Mouse (Mus musculus): ENCODE results near the gene Kdr. TPM values are rescaled to one million over a fixed set of nuclear protein-coding genes. Genes with fewer than 3 reads are reported as not detected.
A peak's percentile ranks its signal among the peaks of the same experiment; 100 is the strongest.

The Kdr gene
- polyA plus RNA-seq, 1 experiment from 2014 or later = 44.3 TPM

DNA sequence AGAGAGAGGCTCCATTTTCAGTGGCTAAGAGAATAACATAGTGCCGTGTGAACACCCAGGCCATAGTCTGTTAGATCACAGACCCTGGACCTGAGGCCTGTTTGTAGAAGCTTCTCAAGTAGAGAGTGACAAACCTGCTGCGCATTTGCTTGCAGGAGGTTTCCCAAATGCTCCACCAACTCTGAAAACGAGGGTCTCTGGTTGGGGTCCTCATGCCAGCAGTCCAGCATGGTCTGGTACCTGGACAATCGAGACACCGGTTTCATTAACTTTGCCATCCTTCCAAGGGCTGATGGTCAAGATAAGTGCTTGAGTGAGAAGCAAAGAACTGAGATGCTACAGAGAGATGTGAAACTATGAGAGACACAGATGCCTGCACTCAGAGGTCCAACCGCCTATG, 35.0 kb downstream of the Kdr start:
- Histone ChIP-seq H3K4me1 (ENCODE audit: control insufficient read depth in 2 of 2, insufficient read depth in 2 of 2, low read length in 2 of 2) (peaks cover 28 to 40% of the 10 kb centered on the region in 2 experiments), H3K27ac (replicated peaks in 1 of 2; ENCODE audit: control insufficient read depth in 1 of 2, insufficient read depth in 1 of 2, low read depth in 2 of 2, low read length in 2 of 2) (no peak overlapping the region), H3K36me3 (ENCODE audit: control insufficient read depth, insufficient read depth, low read length) (peaks cover 35% of the 10 kb centered on the region), H3K9me3 (ENCODE audit: control insufficient read depth, low read length) (no peaks in the 10 kb centered on the region), H3K9ac (ENCODE audit: low read length) (no peak overlapping the region), H3K4me2 (ENCODE audit: low read length) (no peak overlapping the region), H3K4me3 (ENCODE audit: control insufficient read depth in 1 of 2, insufficient read depth in 1 of 2, low read depth in 1 of 2, low read length in 2 of 2) (no peak overlapping the region), H3K27me3 (ENCODE audit: control insufficient read depth, insufficient read depth, low read length) (no peaks in the 10 kb centered on the region)
- WGBS = 96% methylated on average over 6 of the region's 6 CpGs
- ATAC-seq (ENCODE audit: insufficient number of reproducible peaks, insufficient read depth, low FRiP score, low read depth) = no peak

DNA sequence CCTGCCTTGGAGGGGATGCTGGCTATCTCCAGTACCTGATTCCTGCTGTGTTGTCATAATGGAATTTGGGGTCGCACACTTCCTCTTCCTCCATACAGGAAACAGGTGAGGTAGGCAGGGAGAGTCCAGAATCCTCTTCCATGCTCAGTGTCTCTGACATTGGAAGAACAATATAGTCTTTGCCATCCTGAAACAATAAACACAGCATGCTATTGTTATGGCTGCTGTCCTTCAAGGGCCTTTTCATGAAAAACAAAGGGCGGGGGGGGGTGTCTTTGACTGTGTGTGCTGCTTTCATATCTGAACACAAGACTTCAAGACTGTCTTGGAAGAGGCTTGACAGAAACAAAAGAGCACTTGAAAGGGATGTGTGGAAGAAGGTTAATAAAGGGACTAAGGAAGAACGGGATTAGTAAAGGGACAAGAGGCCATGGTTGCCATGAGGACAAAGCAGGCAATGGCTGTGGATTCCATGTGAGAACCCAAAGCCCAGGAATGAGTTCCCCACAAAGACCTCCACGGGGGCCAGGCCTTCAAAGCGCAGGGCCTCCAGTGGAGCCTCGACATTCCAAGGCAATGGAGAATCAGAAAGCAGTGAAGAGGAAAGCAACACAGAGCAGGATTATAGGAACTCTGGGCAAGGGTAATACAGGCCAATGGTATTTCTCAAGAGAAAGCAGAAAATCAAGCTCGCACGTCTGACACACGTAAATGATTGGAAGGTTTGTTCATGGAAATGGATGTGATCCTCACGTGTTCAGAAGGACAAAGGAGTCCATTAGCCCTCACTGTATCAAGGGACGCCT, 36.3 kb downstream of the Kdr start:
- H3K27ac ChIP-seq (replicated peaks in 1 of 2; ENCODE audit: control insufficient read depth in 1 of 2, insufficient read depth in 1 of 2, low read depth in 2 of 2, low read length in 2 of 2) = no peak overlapping the region; a peak in 1 of 4 replicates
- WGBS = 77% methylated on average over 11 of the region's 11 CpGs
- no peak overlapping the region for H3K9ac ChIP-seq (ENCODE audit: low read length)
- no peaks in the 10 kb centered on the region for H3K9me3 ChIP-seq (ENCODE audit: control insufficient read depth, low read length)
- H3K4me1 ChIP-seq (ENCODE audit: control insufficient read depth in 2 of 2, insufficient read depth in 2 of 2, low read length in 2 of 2) = peaks cover 35 to 50% of the 10 kb centered on the region in 2 experiments
- no peak overlapping the region for H3K4me2 ChIP-seq (ENCODE audit: low read length)
- H3K4me3 ChIP-seq (ENCODE audit: control insufficient read depth in 1 of 2, insufficient read depth in 1 of 2, low read depth in 1 of 2, low read length in 2 of 2) = no peak overlapping the region
- ATAC-seq (ENCODE audit: insufficient number of reproducible peaks, insufficient read depth, low FRiP score, low read depth) = no peak
- peaks cover 28% of the 10 kb centered on the region; the same call in 1 of the 2 replicates for H3K36me3 ChIP-seq (ENCODE audit: control insufficient read depth, insufficient read depth, low read length)
- H3K27me3 ChIP-seq (ENCODE audit: control insufficient read depth, insufficient read depth, low read length) = no peaks in the 10 kb centered on the region

DNA sequence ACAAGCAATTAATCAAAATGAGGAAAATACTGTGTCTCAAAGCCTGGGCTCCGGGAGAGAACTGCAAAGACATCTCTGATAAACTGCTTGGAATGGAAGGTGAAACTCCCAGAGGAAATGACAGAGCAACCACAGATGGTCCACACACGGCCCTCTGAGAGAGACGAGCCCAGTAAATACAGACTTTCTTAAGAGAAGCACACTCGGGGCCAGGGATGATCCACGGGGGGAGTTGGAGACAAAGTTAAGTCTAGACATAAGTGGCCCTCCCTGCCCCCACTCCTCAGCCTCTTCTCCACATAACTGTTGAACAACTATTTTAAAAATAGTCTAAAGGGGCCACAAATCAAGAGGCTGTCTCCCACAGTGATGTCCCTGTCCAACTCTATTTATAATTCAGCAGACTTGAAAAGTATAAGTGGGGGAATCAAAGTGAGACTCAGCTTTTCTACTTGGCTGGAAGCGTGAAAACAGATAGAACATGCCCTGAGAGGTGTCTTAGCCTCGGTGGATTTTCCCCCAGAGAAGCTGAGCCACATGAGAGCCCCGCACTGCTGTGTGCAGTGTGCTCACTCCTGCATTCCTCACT, 39.0 kb downstream of the Kdr start:
- H3K27ac ChIP-seq (replicated peaks in 1 of 2; ENCODE audit: control insufficient read depth in 1 of 2, insufficient read depth in 1 of 2, low read depth in 2 of 2, low read length in 2 of 2) = peak overlapping the region; percentile 59 to 69
- H3K4me2 ChIP-seq (ENCODE audit: low read length) = peak overlapping the region; percentile 50

DNA sequence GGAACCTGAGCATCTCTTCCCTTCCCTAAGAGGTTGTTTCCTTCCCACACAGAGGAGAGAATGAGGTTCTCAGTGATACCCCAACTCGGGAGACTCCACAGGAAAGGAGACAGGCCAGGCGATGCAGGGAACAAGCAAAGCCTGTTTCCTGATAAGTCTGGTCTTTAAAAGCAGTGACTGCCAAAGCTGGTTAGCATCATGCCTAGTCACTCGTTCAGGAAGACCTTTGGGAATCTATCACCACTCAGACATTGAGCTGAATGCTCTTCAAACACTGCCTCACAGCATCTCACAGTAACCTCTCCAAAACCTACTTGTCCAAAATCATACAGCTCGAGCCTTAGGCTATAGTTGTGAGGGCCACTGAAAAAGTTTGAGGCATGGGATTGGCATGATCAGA, 40.2 kb downstream of the Kdr start:
- H3K4me3 ChIP-seq (ENCODE audit: control insufficient read depth in 1 of 2, insufficient read depth in 1 of 2, low read depth in 1 of 2, low read length in 2 of 2) = no peak overlapping the region
- H3K9me3 ChIP-seq (ENCODE audit: control insufficient read depth, low read length) = no peaks in the 10 kb centered on the region
- H3K9ac ChIP-seq (ENCODE audit: low read length) = no peak overlapping the region
- H3K36me3 ChIP-seq (ENCODE audit: control insufficient read depth, insufficient read depth, low read length) = peaks cover 31% of the 10 kb centered on the region; the same call in 1 of the 2 replicates
- H3K4me1 ChIP-seq (ENCODE audit: control insufficient read depth in 2 of 2, insufficient read depth in 2 of 2, low read length in 2 of 2) = peaks cover 38 to 55% of the 10 kb centered on the region in 2 experiments
- no peaks in the 10 kb centered on the region for H3K27me3 ChIP-seq (ENCODE audit: control insufficient read depth, insufficient read depth, low read length)
- 0 out of 4 replicates have a peak overlapping the region, but pooled peaks of 1 of the 2 experiments have one; percentile 69 for H3K27ac ChIP-seq (replicated peaks in 1 of 2; ENCODE audit: control insufficient read depth in 1 of 2, insufficient read depth in 1 of 2, low read depth in 2 of 2, low read length in 2 of 2)
- ATAC-seq (ENCODE audit: insufficient number of reproducible peaks, insufficient read depth, low FRiP score, low read depth) = no peak
- no peak overlapping the region for H3K4me2 ChIP-seq (ENCODE audit: low read length)
- WGBS = 25% methylated on average over 4 of the region's 4 CpGs

More for the DNA sequence above, 39.0 kb downstream of the Kdr start:
- peaks cover 34 to 44% of the 10 kb centered on the region in 2 experiments for H3K4me1 ChIP-seq (ENCODE audit: control insufficient read depth in 2 of 2, insufficient read depth in 2 of 2, low read length in 2 of 2)
- no peaks in the 10 kb centered on the region for H3K27me3 ChIP-seq (ENCODE audit: control insufficient read depth, insufficient read depth, low read length)
- ATAC-seq (ENCODE audit: insufficient number of reproducible peaks, insufficient read depth, low FRiP score, low read depth) = no peak
- no peaks in the 10 kb centered on the region for H3K9me3 ChIP-seq (ENCODE audit: control insufficient read depth, low read length)
- peak overlapping the region; percentile 44; the same call in 1 of the 2 replicates for H3K9ac ChIP-seq (ENCODE audit: low read length)
- H3K4me3 ChIP-seq (ENCODE audit: control insufficient read depth in 1 of 2, insufficient read depth in 1 of 2, low read depth in 1 of 2, low read length in 2 of 2) = no peak overlapping the region
- H3K36me3 ChIP-seq (ENCODE audit: control insufficient read depth, insufficient read depth, low read length) = peaks cover 31% of the 10 kb centered on the region; the same call in 1 of the 2 replicates
- WGBS = 19% methylated on average over 8 of the region's 8 CpGs

DNA sequence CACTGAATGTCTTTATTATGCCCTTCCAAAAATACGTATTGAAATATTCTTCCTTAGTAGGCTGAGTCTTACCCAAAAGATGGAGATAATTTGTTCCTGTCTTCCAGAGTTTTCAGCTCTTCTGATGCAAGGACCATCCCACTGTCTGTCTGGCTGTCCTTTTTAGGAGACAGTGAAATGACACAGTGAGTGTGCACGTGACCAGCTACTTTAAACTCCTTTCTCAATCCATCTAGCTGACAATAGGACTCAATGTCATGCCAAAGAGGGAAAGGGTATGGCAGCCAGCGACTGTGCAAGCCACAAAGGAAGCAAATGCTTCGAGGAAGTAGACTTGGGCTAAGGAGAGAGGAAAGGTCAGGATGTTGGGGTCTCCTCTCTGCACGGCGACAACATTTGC, 42.0 kb downstream of the Kdr start:
- Histone ChIP-seq H3K4me3 (ENCODE audit: control insufficient read depth in 1 of 2, insufficient read depth in 1 of 2, low read depth in 1 of 2, low read length in 2 of 2) (no peak overlapping the region), H3K27me3 (ENCODE audit: control insufficient read depth, insufficient read depth, low read length) (no peaks in the 10 kb centered on the region), H3K4me2 (ENCODE audit: low read length) (no peak overlapping the region), H3K4me1 (ENCODE audit: control insufficient read depth in 2 of 2, insufficient read depth in 2 of 2, low read length in 2 of 2) (peaks cover 35 to 53% of the 10 kb centered on the region in 2 experiments), H3K9me3 (ENCODE audit: control insufficient read depth, low read length) (no peaks in the 10 kb centered on the region), H3K36me3 (ENCODE audit: control insufficient read depth, insufficient read depth, low read length) (peaks cover 18% of the 10 kb centered on the region; the same call in 1 of the 2 replicates), H3K27ac (replicated peaks in 1 of 2; ENCODE audit: control insufficient read depth in 1 of 2, insufficient read depth in 1 of 2, low read depth in 2 of 2, low read length in 2 of 2) (no peak overlapping the region), H3K9ac (ENCODE audit: low read length) (no peak overlapping the region)
- 76% methylated on average over 6 of the region's 6 CpGs for WGBS
- no peak for ATAC-seq (ENCODE audit: insufficient number of reproducible peaks, insufficient read depth, low FRiP score, low read depth)

DNA sequence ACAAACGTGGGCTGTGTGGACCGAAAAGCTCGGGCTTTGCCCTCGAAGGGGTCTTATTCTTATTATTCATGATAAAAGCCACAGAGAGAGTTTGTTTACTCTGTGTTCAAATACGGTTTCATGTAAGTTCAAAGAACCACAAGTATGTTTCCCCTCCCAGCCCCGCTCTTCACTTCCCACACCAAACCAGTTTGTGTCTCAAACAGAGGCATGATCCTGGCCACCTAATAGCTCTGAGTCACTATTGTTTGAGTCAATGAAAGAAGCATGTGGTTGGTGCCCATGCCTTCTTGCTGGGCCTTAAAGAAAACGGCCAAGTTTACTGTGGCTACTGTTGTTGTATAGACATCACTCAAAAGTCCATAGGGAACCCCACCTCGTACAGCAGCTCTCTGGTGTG, 43.0 kb downstream of the Kdr start:
- Histone ChIP-seq H3K4me3 (ENCODE audit: control insufficient read depth in 1 of 2, insufficient read depth in 1 of 2, low read depth in 1 of 2, low read length in 2 of 2) (no peak overlapping the region), H3K4me1 (ENCODE audit: control insufficient read depth in 2 of 2, insufficient read depth in 2 of 2, low read length in 2 of 2) (peaks cover 32 to 47% of the 10 kb centered on the region in 2 experiments), H3K9me3 (ENCODE audit: control insufficient read depth, low read length) (no peaks in the 10 kb centered on the region), H3K36me3 (ENCODE audit: control insufficient read depth, insufficient read depth, low read length) (peaks cover 13% of the 10 kb centered on the region; the same call in 1 of the 2 replicates), H3K4me2 (ENCODE audit: low read length) (no peak overlapping the region), H3K27ac (replicated peaks in 1 of 2; ENCODE audit: control insufficient read depth in 1 of 2, insufficient read depth in 1 of 2, low read depth in 2 of 2, low read length in 2 of 2) (0 out of 4 replicates have a peak overlapping the region, but pooled peaks of 1 of the 2 experiments have one; percentile 19), H3K9ac (ENCODE audit: low read length) (no peak overlapping the region), H3K27me3 (ENCODE audit: control insufficient read depth, insufficient read depth, low read length) (no peaks in the 10 kb centered on the region)
- ATAC-seq (ENCODE audit: insufficient number of reproducible peaks, insufficient read depth, low FRiP score, low read depth) = no peak
- 87% methylated on average over 8 of the region's 8 CpGs for WGBS

DNA sequence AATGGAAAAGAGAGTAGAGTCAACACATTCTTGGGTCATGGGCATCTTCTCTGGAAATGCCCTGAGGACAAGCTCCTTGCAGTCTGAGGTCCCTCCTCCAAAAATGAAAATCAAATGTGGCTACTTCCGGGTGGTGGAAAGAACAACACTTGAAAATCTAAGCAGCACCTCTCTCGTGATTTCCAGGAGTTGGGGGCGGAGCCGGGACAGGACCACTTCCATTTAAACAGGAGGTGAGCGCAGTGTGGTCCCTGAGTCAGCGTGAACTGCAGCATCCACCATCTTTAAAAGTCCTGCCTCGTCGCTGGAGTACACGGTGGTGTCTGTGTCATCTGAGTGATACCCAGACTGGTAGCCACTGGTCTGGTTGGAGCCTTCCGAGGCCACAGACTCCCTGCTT, 44.1 kb downstream of the Kdr start:
- ATAC-seq (ENCODE audit: insufficient number of reproducible peaks, insufficient read depth, low FRiP score, low read depth) = no peak
- 75% methylated on average over 10 of the region's 10 CpGs for WGBS
- H3K27me3 ChIP-seq (ENCODE audit: control insufficient read depth, insufficient read depth, low read length) = no peaks in the 10 kb centered on the region
- H3K4me2 ChIP-seq (ENCODE audit: low read length) = peak overlapping the region; percentile 39; the same call in 1 of the 2 replicates
- no peaks in the 10 kb centered on the region for H3K9me3 ChIP-seq (ENCODE audit: control insufficient read depth, low read length)
- H3K4me1 ChIP-seq (ENCODE audit: control insufficient read depth in 2 of 2, insufficient read depth in 2 of 2, low read length in 2 of 2) = peaks cover 23 to 40% of the 10 kb centered on the region in 2 experiments
- no peak overlapping the region for H3K4me3 ChIP-seq (ENCODE audit: control insufficient read depth in 1 of 2, insufficient read depth in 1 of 2, low read depth in 1 of 2, low read length in 2 of 2)
- no peak overlapping the region for H3K9ac ChIP-seq (ENCODE audit: low read length)
- H3K36me3 ChIP-seq (ENCODE audit: control insufficient read depth, insufficient read depth, low read length) = peaks cover 13% of the 10 kb centered on the region; the same call in 1 of the 2 replicates
- peak overlapping the region in 1 of 2 experiments; percentile 75; a peak in 3 of 4 replicates for H3K27ac ChIP-seq (replicated peaks in 1 of 2; ENCODE audit: control insufficient read depth in 1 of 2, insufficient read depth in 1 of 2, low read depth in 2 of 2, low read length in 2 of 2)

Measured in heart, embryonic 14.5 days (tissue).